19 mouse cellular contexts compared by ENCODE assay signal in the genomic region with DNA sequence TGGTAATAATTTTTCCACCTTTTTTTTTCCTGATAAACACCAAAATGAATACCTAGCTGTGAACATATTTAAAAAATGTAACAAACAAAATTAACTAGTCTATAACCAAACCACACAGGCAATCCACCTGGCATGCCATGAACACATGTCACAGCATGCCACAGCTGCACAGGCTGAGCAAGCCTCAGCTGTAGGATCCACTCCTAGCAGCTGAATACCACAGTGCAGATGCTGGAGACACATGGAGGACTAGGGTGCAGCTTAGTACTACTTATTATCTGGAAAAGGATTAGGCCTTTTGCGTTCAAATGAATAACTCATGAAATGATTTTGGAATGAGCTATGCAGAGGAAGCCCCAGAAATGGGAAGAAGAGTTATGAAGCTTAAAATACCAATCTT.
"Had no signal": no experiment of that assay in that cellular context is flagged by ENCODE, and none has a peak within 500 bp of the region (broad histone marks: within the 10 kb centered on the region; RNA-seq: fewer than 3 reads in every experiment).

No protein-coding gene starts in this region.

- H3K4me2 ChIP-seq: liver, embryonic 15.5 days; lung, embryonic 15.5 days; midbrain, embryonic 11.5 days; midbrain, embryonic 13.5 days; midbrain, embryonic 15.5 days had no signal

- H3K4me3 ChIP-seq: liver, embryonic 15.5 days; lung, embryonic 15.5 days; megakaryocyte, embryonic 14.5 days; midbrain, embryonic 13.5 days; midbrain, embryonic 15.5 days had no signal

- H3K4me1 ChIP-seq: liver, embryonic 15.5 days; lung, embryonic 15.5 days; megakaryocyte, embryonic 14.5 days; midbrain, embryonic 13.5 days; midbrain, embryonic 15.5 days had no signal

- H3K27ac ChIP-seq: liver, embryonic 15.5 days; lung, embryonic 15.5 days; macrophage; midbrain, embryonic 13.5 days; midbrain, embryonic 15.5 days had no signal

- H3K9me3 ChIP-seq: liver, embryonic 15.5 days; lung, embryonic 15.5 days; megakaryocyte, embryonic 14.5 days; midbrain, embryonic 13.5 days; midbrain, embryonic 15.5 days had no signal

- ATAC-seq: liver, postnatal 0 days; lung, postnatal 0 days; midbrain, embryonic 13.5 days; midbrain, embryonic 15.5 days had no signal

- DNase-seq: liver, postnatal 0 days; lung, adult 2 months; lung, postnatal 14 days; lung, postnatal 36 days; retina, postnatal 1 day; right cerebral cortex, adult 18-20 months; right cerebral cortex, postnatal 4 days; spleen, adult 18-20 months; thymus, adult 18-20 months; thymus, postnatal 14 days; thymus, postnatal 36 days had no signal

- H3K36me3 ChIP-seq: liver, embryonic 15.5 days; lung, embryonic 15.5 days; midbrain, embryonic 13.5 days; midbrain, embryonic 15.5 days had no signal

- H3K27me3 ChIP-seq: liver, embryonic 15.5 days; lung, embryonic 15.5 days; megakaryocyte, embryonic 14.5 days; midbrain, embryonic 13.5 days; midbrain, embryonic 15.5 days had no signal

- H3K9ac ChIP-seq: liver, embryonic 15.5 days; liver, postnatal 0 days; lung, embryonic 15.5 days; midbrain, embryonic 13.5 days; midbrain, embryonic 15.5 days had no signal
